Mouse (Mus musculus) kidney, postnatal 10 days (tissue): ENCODE data around the gene 2310022B05Rik.

Experiments used
- DNase-seq: peaks from one replicate; pipeline ENCODE4 v3.0.0; 2021; ENCODE audit warnings: mixed read lengths

The 2310022B05Rik gene

DNA sequence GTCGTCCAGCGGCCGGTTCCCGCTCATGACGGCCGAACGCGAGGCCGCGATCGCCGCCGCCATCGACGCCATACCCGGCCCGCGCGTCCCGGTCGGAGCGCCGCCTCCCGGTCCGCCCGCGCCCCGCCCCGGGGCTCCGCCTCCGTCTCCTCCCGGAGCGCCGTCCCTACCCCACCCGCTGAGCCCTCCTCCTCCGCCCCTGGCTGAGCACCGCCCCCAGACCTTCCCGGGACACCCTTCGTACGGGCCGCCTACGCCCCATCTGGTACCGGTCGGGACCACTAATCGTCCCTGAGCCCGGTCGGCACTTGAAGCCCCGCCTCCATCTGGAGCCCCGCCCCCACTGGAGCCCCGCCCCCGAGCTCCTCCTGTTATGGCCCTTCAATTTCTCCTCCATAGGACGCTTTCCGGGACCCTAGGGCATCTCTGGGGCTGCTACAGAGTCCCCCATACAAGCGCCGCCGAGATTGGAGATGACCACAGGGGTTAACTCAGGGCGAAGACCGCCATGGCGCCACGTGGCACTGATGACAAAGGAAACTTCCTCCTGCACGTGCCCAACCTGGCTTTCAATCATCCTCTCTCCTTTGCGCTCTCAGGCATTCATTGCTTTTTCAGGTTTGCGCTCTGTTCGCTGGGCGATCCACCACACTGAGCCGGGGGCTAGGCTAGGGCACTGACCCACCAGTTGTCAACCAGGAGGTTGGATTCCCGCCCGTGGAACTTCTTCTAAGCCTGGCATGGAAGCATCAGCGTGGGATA, at the start of gene 2310022B05Rik:
Gene 2310022B05Rik, minus strand, starts transcription at position 258 of the 762 bp plus-strand sequence.
- DNase-seq, result peak; percentile 94

DNA sequence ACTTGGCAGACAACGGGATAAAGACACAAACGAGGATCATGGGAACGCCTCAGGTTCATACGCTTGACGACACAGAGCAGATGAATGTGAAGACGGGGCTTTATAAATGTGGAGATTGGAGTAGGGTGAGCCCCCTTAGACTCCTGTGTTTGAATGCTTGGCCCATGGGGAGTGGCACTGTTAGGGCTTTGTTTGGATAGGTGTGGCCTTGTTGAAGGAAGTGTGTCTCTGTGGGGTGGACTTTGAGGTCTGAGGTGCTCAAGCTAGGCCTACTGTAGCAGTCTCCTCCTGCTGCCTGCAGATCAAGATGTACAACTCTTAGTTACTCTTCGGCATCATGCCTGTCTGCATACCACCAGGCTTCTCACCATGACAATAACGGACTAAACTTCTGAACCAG, 42.7 kb upstream of the 2310022B05Rik start:
- DNase-seq, result no peak

- peak; percentile 24 for DNase-seq
These were observed 41.2 kb upstream of the 2310022B05Rik start for GRCm38 (mm10) chr8:124704376-124704775.

- no peak for DNase-seq
These were observed 40.4 kb upstream of the 2310022B05Rik start for GRCm38 (mm10) chr8:124703526-124703925.

- DNase-seq, result no peak
These were observed 39.0 kb upstream of the 2310022B05Rik start for GRCm38 (mm10) chr8:124702183-124702582.

DNA sequence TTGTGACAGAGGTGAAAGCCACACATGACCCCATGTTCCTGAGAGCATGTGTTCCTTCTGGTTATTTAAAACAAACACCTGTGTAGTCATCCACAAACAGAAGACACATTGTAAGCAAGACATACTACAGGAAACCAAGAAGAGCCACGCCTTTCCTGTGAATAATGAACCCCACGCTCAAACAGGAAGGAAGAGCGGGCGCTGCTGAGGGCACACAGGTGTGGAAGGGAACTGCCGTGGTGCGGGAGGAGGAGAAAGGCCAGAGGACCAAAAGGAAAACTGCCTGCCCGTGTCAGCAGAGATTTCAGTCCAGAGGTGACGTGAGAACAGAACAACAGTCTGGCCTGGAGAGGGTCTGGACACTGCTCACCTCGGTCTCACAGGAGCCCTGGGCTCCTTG, 37.9 kb upstream of the 2310022B05Rik start:
- no peak for DNase-seq

DNA sequence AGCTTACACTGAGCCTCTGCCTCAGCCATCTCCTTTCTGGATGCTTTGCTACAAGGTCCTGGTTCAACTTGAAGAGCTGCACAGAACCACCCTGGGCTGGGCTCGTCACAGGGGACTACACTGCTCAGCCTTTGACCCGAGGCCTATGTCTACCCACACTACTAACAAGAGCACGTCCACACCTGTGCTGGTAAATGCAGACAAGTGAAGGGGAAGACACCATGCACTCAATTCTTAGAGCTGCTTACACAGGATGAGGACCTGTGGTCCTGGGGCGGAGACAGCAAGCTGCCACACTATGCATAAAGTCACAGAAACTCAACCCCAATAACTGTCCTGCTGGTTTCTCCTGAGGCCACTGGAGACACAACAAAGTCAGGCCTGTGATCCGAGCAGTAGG, 37.1 kb upstream of the 2310022B05Rik start:
- no peak for DNase-seq

- DNase-seq, result no peak
These were observed 32.4 kb upstream of the 2310022B05Rik start for GRCm38 (mm10) chr8:124695424-124696100.

- DNase-seq, result no peak
These were observed 28.5 kb upstream of the 2310022B05Rik start for GRCm38 (mm10) chr8:124691706-124692105.

DNA sequence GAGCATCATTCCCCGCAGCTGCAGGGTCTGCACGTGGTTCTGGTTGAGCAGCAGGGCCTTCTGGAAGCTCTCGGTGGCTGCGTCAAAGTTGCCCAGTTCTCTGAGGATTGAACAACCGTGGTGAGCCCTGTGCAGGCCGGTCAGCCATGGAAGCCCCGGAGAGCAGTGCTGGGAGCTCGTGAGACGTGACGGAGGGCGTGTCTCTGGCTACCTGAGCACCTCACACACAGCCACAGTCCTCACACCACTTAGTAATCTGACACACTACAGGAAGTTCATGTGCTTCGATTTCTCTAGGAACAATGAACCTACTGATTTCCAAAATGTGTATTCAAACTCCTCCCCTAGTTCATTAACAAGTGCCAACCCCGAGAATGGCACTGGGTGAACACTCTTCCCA, 25.7 kb upstream of the 2310022B05Rik start:
- no peak for DNase-seq

DNA sequence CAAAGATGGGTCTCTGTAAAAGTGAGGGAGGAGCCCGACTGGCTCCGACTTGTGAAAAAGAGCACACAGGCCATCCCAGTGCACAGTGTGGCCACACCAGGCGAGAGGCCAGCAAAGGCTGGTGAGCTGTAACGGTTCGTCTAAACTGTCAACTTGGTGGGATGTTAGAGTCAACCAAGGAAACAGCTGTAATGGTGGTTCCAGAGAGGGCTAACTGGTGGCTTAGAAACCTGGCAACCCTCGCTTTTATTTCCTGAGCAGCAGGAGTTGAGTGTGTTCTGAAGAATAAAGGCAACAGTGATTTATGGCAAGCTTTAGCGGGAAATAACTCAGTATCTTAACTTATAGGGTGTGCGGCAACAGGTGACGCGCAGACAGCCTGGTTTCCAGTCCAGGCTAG, 19.0 kb upstream of the 2310022B05Rik start:
- DNase-seq, result no peak

GRCm38 (mm10) chr8:124681792-124682157, 18.6 kb upstream of the 2310022B05Rik start:
- DNase-seq, result no peak

- no peak for DNase-seq
These were observed 18.1 kb upstream of the 2310022B05Rik start for GRCm38 (mm10) chr8:124681077-124681791.

GRCm38 (mm10) chr8:124678246-124678645, 15.1 kb upstream of the 2310022B05Rik start:
- DNase-seq, result no peak

- peak; percentile 90 for DNase-seq
These were observed 14.3 kb upstream of the 2310022B05Rik start for GRCm38 (mm10) chr8:124677486-124677885.

- no peak for DNase-seq
These were observed 13.9 kb upstream of the 2310022B05Rik start for GRCm38 (mm10) chr8:124677078-124677477.

DNA sequence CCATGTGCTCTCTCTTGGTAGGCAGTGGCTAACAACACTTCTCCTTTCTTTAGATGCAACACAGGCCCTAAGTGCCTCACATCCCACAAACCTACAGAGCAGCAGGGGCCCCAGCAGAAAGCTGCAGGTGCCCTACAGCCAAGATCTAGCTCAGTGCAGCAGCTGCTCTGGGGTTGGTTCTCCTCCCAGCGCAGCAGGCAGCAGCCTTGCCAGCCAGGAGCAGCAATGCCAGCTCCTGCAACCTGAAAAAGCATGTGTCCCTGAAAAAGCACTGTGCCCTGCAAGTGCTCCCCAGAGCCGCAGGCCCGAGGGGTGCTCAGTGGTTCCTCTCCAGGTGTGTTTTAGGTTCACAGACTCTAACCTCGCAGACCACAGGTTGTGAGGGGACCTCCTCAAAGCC, 13.5 kb upstream of the 2310022B05Rik start:
- no peak for DNase-seq

- DNase-seq, result no peak
These were observed 9.2 kb upstream of the 2310022B05Rik start for GRCm38 (mm10) chr8:124672345-124672744.

DNA sequence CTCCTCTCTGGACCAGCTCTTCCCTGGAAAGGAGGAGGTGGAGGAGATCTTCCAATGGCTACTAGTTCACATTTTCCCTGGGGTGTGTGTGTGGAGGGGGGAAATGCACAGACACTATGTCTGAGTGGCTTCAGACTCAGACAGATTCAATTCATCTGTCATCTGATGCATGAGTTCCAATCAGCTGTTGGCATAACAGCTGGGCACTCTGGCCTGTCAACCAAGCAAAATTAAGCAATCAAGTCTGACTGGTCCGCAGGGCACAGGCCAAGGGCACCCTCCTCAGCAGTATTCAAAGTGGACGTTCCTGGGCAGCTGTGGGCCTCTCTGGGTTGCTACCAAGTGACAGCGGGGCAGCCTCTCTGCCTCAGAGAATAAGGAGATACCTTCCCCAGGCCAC, 5.6 kb upstream of the 2310022B05Rik start:
- DNase-seq, result no peak

- no peak for DNase-seq
These were observed 1.2 kb upstream of the 2310022B05Rik start for GRCm38 (mm10) chr8:124664414-124664813.

GRCm38 (mm10) chr8:124663874-124664230, 683 bp upstream of the 2310022B05Rik start:
- DNase-seq, result peak; percentile 38

GRCm38 (mm10) chr8:124662446-124663111, 590 bp downstream of the 2310022B05Rik start:
- DNase-seq, result no peak

GRCm38 (mm10) chr8:124661781-124662180, 1.4 kb downstream of the 2310022B05Rik start:
- no peak for DNase-seq
